In the genomic region with DNA sequence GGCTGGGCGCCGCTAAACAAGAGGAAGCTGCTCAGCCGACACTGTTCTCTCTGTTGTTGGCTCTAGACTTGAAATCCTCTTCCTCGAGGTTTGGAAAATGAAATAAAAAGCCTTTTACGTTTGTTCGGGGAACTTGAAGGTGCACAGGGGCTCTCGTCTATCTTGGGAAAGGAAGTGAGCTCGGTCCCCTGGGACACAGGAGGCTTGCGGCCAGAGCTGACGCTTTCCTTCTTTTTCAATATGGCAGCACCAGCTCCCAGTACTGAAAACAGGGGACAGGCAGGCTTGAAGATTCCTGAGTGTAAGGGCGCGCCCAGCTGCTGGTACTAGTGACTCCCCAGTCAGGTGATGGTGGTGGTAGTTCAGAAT, we compare ENCODE assay signal across 7 mouse cellular contexts. TPM values are rescaled to one million over a fixed set of nuclear protein-coding genes. Genes with fewer than 3 reads are reported as not detected.
DNase-seq lines count a peak whose midpoint lies in the region; ATAC-seq and TF ChIP-seq lines count a peak whose summit lies in the region.

No protein-coding gene starts in this region.

- H3K9me3 ChIP-seq in forebrain, embryonic 11.5 days (ENCODE audit: control insufficient read depth, low read length) = no peaks in the 10 kb centered on the region
- no peaks in the 10 kb centered on the region for H3K9me3 ChIP-seq in limb, embryonic 11.5 days (ENCODE audit: control insufficient read depth, low read length)

- H3K9ac ChIP-seq in forebrain, embryonic 11.5 days (ENCODE audit: low read length) = peak overlapping the region; percentile 52
- no peak overlapping the region for H3K9ac ChIP-seq in limb, embryonic 11.5 days (ENCODE audit: low read length)

- H3K27me3 ChIP-seq in cerebellum, adult 2 months (ENCODE audit: control insufficient read depth, insufficient read depth, low read length) = no peaks in the 10 kb centered on the region
- H3K27me3 ChIP-seq in forebrain, embryonic 11.5 days (ENCODE audit: control insufficient read depth, insufficient read depth, low read length) = 0 out of 2 replicates have a peak, but pooled peaks cover 2% of the 10 kb centered on the region
- H3K27me3 ChIP-seq in limb, embryonic 11.5 days (ENCODE audit: control insufficient read depth, insufficient read depth, low read length) = peaks cover 12% of the 10 kb centered on the region

- intact Hi-C loops in left cerebral cortex, postnatal 25 days (cut with DNase I) = loop anchor here (2.0 to 5.0 kb wide), 2 partner anchors 24 to 228 kb away; no protein-coding TSS in a partner anchor
- intact Hi-C loops in left cerebral cortex, postnatal 10 days (cut with DNase I) = no loop called here

- TF ChIP-seq CTCF in cerebellum, adult 2 months (IDR thresholded peaks at IDR 0.05; ENCODE audit: borderline replicate concordance, insufficient read depth, low read depth, low read length) = no peak

- ATAC-seq in forebrain, embryonic 11.5 days (replicated peaks; ENCODE audit: low FRiP score) = peak; percentile 71
- no peak for ATAC-seq in limb, embryonic 11.5 days (ENCODE audit: insufficient number of reproducible peaks, low FRiP score, low TSS enrichment, low read depth)

- 2% methylated on average over 12 of the region's 12 CpGs for WGBS in cerebellum, adult 2 months
- under 1% methylated on average over 12 of the region's 12 CpGs for WGBS in forebrain, embryonic 11.5 days
- WGBS in limb, embryonic 11.5 days = 2% methylated on average over 12 of the region's 12 CpGs

- H3K27ac ChIP-seq in cerebellum, adult 2 months (ENCODE audit: insufficient read depth, low read length) = no peak overlapping the region
- no peak overlapping the region for H3K27ac ChIP-seq in forebrain, embryonic 11.5 days (ENCODE audit: low read depth, low read length)
- H3K27ac ChIP-seq in limb, embryonic 11.5 days (replicated peaks; ENCODE audit: low read depth, low read length) = no peak overlapping the region

- peak; percentile 37 to 40 for DNase-seq in left cerebral cortex, postnatal 25 days (ENCODE audit: low spot score in 2 of 2)
- DNase-seq in left cerebral cortex, postnatal 10 days (ENCODE audit: extremely low spot score in 1 of 2, low spot score in 2 of 2) = no peak
- peak; percentile 34 to 51 for DNase-seq in cerebellum, adult 2 months
- DNase-seq in forebrain, embryonic 11.5 days (ENCODE audit: low spot score) = no peak
- peak; percentile 27 for DNase-seq in limb, embryonic 11.5 days (ENCODE audit: low spot score)
- peak; percentile 31 to 48 for DNase-seq in right cerebral cortex, adult 2 months (ENCODE audit: low spot score in 2 of 2)
- no peak for DNase-seq in testis, postnatal 14 days (ENCODE audit: low spot score)

- H3K4me2 ChIP-seq in forebrain, embryonic 11.5 days (ENCODE audit: low read depth, low read length, severe bottlenecking) = peak overlapping the region; percentile 73
- peak overlapping the region; percentile 45 for H3K4me2 ChIP-seq in limb, embryonic 11.5 days (ENCODE audit: low read depth, severe bottlenecking)

- H3K4me1 ChIP-seq in cerebellum, adult 2 months (ENCODE audit: control insufficient read depth, insufficient read depth, low read length) = no peaks in the 10 kb centered on the region
- H3K4me1 ChIP-seq in forebrain, embryonic 11.5 days (replicated peaks; ENCODE audit: control insufficient read depth, insufficient read depth, low read length) = no peaks in the 10 kb centered on the region
- 0 out of 2 replicates have a peak, but pooled peaks cover 2% of the 10 kb centered on the region for H3K4me1 ChIP-seq in limb, embryonic 11.5 days (ENCODE audit: control insufficient read depth, insufficient read depth, low read length)

- H3K36me3 ChIP-seq in forebrain, embryonic 11.5 days (ENCODE audit: control insufficient read depth, insufficient read depth, low read length) = no peaks in the 10 kb centered on the region
- no peaks in the 10 kb centered on the region for H3K36me3 ChIP-seq in limb, embryonic 11.5 days (ENCODE audit: control insufficient read depth, insufficient read depth, low read length)

- no peak for TF ChIP-seq POLR2A in cerebellum, adult 2 months (IDR thresholded peaks at IDR 0.05; ENCODE audit: borderline replicate concordance, insufficient read depth, low read length)

- peak overlapping the region; percentile 52 for H3K4me3 ChIP-seq in cerebellum, adult 2 months (replicated peaks; ENCODE audit: insufficient read depth, low read depth, low read length)
- H3K4me3 ChIP-seq in forebrain, embryonic 11.5 days (ENCODE audit: low read depth, low read length) = peak overlapping the region; percentile 34
- H3K4me3 ChIP-seq in limb, embryonic 11.5 days (ENCODE audit: low read depth, low read length) = peak overlapping the region; percentile 15

RNA-seq across cellular contexts. Expression of a gene that starts 0.8 kb away (rescaled TPM):
- total RNA-seq in left cerebral cortex, postnatal 25 days (2021) = 10 to 100 TPM; 36.7 to 48.5 TPM
- 10 to 100 TPM; 20.6 to 20.8 TPM for total RNA-seq in left cerebral cortex, postnatal 10 days (2021)
- polyA plus RNA-seq in cerebellum, adult 2 months (2012; rRNA removed) = 6.3 and 7.2 TPM in 2 replicates
- 0.68 and 0.88 TPM in 2 replicates for polyA plus RNA-seq in forebrain, embryonic 11.5 days (2014; fragmentation: Nextera tagmentation; extraction: Ambion mirVana)
- 0.08 and 0.09 TPM in 2 replicates for polyA plus RNA-seq in limb, embryonic 11.5 days (2014; fragmentation: Nextera tagmentation; extraction: Ambion mirVana)

Comparison
In these comparisons a context has a peak if more than half of its experiments do, and no peak if none do; other contexts are left out.
1. DNase-seq: peak in left cerebral cortex, postnatal 25 days (2 of 2), cerebellum, adult 2 months (2 of 2), limb, embryonic 11.5 days (single experiment) and right cerebral cortex, adult 2 months (2 of 2); none in left cerebral cortex, postnatal 10 days (0 of 2), forebrain, embryonic 11.5 days (single experiment) and testis, postnatal 14 days (single experiment).
2. Peak in every context shown above with its lines, with median percentiles within 50 percentile points of each other: H3K4me3 ChIP-seq.